Mouse (Mus musculus) heart, postnatal 0 days (tissue): ENCODE data around the gene Zfp672.

Source experiments
- CTCF ChIP-seq: IDR thresholded peaks from 2 replicates; pipeline ENCODE4 v1.5.1; 2016; ENCODE audit warnings: antibody characterized with exemption, control low read depth, low read depth
- EP300 ChIP-seq: IDR thresholded peaks from 2 replicates; pipeline ENCODE4 v1.6.1; 2016; ENCODE audit warnings: antibody characterized with exemption, low read depth

DNA sequence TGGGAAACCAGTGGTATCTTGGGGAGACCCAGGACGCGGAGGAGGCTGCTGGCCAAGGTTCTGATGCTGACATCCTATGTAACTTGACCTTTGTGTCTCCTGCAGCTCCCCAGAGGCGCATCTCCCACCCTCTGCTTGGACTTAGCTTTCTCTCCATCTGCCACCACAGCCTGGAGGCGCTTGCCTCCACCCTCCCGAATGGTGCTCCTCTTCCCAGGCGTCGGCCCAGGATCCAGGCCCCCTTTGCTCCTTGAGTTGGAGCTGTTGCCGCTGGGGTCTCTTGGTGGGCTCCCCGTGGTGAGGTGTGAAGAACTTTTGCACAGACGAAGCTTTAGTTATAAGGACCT, 983 bp upstream of the Zfp672 start:
- TF ChIP-seq CTCF (no peak), EP300 (no peak)
